Mouse (Mus musculus): Measurements from ENCODE around the gene Gm4175. TPM values are rescaled to one million over a fixed set of nuclear protein-coding genes. Genes with fewer than 3 reads are reported as not detected.
"Not testable (repeated sequence)": the region's sequence is repeated elsewhere in the genome, so short reads cannot be mapped to it uniquely, and the experiment has no call there.

The Gm4175 gene
- polyA plus RNA-seq (2014; fragmentation: Nextera tagmentation; extraction: Ambion mirVana), result not detected in 2 replicates

GRCm38 (mm10) chr7:21761375-21761774 is at the start of gene Gm4175:
Gm4175 (minus strand) TSS chr7:21761475.
- WGBS, result no CpG with 5 or more reads among the region's 5 CpGs
- not testable (repeated sequence) for H3K36me3 ChIP-seq (ENCODE audit: control insufficient read depth, insufficient read depth, low read length); H3K4me1 ChIP-seq (replicated peaks; ENCODE audit: control insufficient read depth, insufficient read depth, low read length); H3K4me2 ChIP-seq; H3K9me3 ChIP-seq (ENCODE audit: control insufficient read depth, low read length); H3K27ac ChIP-seq (ENCODE audit: low read depth, low read length); H3K27me3 ChIP-seq (replicated peaks; ENCODE audit: control insufficient read depth, insufficient read depth, low read length); DNase-seq (ENCODE audit: low spot score); ATAC-seq (replicated peaks; ENCODE audit: low FRiP score); H3K9ac ChIP-seq (ENCODE audit: low read depth, low read length); H3K4me3 ChIP-seq (ENCODE audit: low read depth, low read length)

- WGBS, result no CpG with 5 or more reads among the region's 3 CpGs
- H3K4me2 ChIP-seq; DNase-seq (ENCODE audit: low spot score); H3K27ac ChIP-seq (ENCODE audit: low read depth, low read length); H3K9ac ChIP-seq (ENCODE audit: low read depth, low read length); H3K4me1 ChIP-seq (replicated peaks; ENCODE audit: control insufficient read depth, insufficient read depth, low read length); H3K4me3 ChIP-seq (ENCODE audit: low read depth, low read length); H3K36me3 ChIP-seq (ENCODE audit: control insufficient read depth, insufficient read depth, low read length); ATAC-seq (replicated peaks; ENCODE audit: low FRiP score); H3K9me3 ChIP-seq (ENCODE audit: control insufficient read depth, low read length); H3K27me3 ChIP-seq (replicated peaks; ENCODE audit: control insufficient read depth, insufficient read depth, low read length): not testable (repeated sequence)
These were observed 35.4 kb upstream of the Gm4175 start, which contains the start of gene Gm4177 for GRCm38 (mm10) chr7:21796628-21797027. Gm4177 (minus strand) TSS chr7:21796728.

Other genes starting within 250 kb of the Gm4175 start
- not detected in 2 replicates for gene Vmn1r130, start 249.7 kb downstream of the Gm4175 start, polyA plus RNA-seq (2014; fragmentation: Nextera tagmentation; extraction: Ambion mirVana)
- not detected in 2 replicates for gene Vmn1r131, start 215.4 kb downstream of the Gm4175 start, polyA plus RNA-seq (2014; fragmentation: Nextera tagmentation; extraction: Ambion mirVana)
- not detected in 2 replicates for gene Vmn1r132, start 147.4 kb downstream of the Gm4175 start, polyA plus RNA-seq (2014; fragmentation: Nextera tagmentation; extraction: Ambion mirVana)
- not detected in 2 replicates for gene Gm4177, start 35.3 kb upstream of the Gm4175 start, polyA plus RNA-seq (2014; fragmentation: Nextera tagmentation; extraction: Ambion mirVana)
- not detected in 2 replicates for gene Vmn1r135, start 70.9 kb upstream of the Gm4175 start, polyA plus RNA-seq (2014; fragmentation: Nextera tagmentation; extraction: Ambion mirVana)
- gene Gm5725, start 82.8 kb upstream of the Gm4175 start, polyA plus RNA-seq (2014; fragmentation: Nextera tagmentation; extraction: Ambion mirVana), result not detected in 2 replicates
- not detected in 2 replicates for gene Gm5891, start 159.8 kb upstream of the Gm4175 start, polyA plus RNA-seq (2014; fragmentation: Nextera tagmentation; extraction: Ambion mirVana)
- gene Vmn1r137, start 233.1 kb upstream of the Gm4175 start, polyA plus RNA-seq (2014; fragmentation: Nextera tagmentation; extraction: Ambion mirVana), result not detected in 2 replicates

Measured in liver, embryonic 11.5 days (tissue).